Mouse (Mus musculus): ENCODE results near the gene Lpin1.

The Lpin1 gene

DNA sequence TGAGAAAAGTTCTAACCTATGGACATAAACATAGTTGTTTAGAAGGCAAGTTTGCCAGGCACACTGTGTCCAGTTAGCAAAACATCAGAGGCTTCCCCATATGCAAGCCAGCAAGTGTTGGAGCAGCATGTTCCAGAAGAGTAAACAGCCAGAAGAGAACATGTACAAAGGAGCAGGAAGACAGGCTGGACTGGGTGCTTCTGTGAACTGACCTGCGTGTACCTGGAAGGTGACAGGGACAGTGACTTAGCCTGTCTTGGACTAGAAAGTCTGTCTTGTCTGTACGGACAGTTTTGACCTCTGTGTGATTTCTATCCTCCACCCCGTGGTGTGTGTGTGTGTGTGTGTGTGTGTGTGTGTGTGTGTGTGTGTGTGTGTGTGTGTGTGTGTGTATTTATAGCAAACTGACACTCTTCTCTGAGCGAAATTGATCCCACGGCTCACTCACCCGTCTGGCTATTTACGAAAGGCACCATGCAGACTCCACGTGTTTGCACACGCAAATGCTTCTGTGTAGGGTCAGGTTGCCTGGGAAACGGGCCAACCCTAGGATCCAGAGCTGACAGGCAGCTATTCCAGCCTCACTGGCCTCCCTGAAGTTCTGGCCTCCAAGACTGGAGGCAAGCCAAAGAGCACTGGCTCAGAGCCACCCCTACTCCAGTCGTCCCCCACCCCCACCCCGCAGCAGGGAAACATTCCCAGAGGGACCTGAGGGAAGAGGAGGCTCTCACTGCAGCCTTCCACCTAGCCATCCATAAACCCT, 7.9 kb upstream of the Lpin1 start:
- DNase-seq (ENCODE audit: low spot score), result peak; percentile 67

DNA sequence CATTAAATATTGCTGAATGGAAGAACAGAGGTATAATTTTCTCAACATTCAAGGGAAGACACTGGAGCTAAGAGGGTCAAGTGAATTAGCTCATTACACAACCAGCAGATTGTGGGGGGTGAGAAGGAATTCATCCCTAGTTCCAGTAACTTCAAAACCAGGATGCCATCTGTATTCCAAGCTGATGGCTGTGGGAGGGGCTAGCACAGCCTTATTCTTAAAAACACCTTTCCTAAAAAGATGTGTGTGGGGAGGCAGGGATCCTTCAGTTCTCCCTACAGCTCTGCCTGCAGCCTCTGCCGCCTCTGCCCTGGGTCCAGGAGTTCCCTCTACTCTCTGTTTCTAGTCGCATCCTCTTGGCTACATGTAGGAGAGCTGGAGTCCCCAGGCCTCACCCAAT, 5.0 kb upstream of the Lpin1 start:
- DNase-seq (ENCODE audit: low spot score), result no peak

DNA sequence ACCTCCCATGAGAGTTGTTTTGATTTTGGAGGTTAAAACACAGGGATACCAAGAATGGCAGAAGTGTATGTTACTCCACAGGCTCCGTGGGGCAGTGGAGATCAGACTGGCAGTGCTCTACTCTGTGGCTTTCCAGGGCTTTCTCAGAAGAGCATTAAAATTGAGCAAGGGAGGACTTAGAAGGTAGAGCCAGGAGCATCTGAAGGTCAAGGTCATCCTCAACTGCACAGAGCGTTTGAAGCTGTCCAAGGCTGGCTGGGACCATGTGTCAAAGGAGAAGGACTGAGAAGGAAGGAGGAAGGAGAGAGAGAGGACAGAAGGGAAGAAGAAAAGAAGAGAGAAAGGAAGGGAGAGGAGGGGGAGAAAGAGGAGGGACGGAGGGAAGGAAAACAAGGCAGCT, 3.8 kb upstream of the Lpin1 start:
- no peak for DNase-seq (ENCODE audit: low spot score)

DNA sequence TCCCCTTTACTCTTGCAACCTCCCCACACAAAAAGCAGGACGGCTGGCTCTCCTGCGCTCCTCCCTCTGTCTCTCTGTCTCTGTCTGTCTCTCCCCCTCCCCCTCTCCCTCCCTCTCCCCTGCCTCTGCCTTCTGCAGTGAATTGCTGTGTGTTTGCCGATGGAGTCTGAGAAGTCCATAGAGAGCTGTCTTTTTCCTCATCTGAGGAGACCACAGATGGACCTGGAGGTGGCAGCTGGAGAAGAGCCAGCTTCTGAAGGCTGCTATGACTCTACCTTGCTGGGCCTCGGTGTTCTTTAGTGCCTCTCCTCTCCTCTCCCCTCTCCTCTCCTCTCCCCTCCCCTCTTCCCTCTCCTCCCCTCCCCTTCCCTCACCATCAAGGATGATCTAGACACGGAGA, 5.1 kb downstream of the Lpin1 start:
- no peak for DNase-seq (ENCODE audit: low spot score)

DNA sequence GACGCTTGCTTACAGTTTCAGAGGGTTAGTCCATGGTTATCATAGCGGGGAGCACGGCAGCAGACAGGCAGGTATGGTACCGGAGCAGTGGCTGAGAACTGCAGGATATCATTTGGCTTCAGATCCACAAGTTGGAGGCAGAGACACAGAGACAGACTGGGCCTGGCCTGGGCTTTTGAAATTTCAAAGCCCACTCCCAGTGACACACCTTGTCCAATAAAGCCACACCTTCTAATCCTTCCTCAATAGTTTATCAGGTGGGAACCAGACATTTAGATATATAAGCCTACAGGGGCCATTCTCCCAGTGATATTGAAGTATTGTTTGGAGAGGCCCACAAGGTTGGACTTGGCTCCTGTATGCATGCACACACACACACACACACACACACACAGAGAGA, 8.5 kb downstream of the Lpin1 start:
- DNase-seq (ENCODE audit: low spot score), result no peak

DNA sequence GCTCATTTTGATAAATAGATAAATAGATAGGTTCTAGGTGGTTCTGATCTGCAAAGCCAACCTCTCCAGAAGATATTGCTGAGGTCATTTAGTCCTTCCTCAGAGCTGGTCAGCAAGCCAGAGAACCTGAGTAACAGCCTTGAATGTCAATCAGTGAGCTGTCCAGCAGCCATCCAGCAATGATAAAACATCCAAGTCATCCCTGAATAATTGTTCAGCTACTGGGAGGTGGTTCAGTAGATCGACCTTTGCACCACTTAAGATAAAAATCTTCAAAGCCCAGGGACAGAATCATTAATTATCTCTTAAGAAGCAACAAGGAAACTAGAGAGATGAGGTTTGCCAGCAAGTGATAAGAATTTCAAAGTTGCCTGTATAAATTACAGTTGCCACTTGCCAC, 10.4 kb downstream of the Lpin1 start:
- DNase-seq (ENCODE audit: low spot score), result no peak

DNA sequence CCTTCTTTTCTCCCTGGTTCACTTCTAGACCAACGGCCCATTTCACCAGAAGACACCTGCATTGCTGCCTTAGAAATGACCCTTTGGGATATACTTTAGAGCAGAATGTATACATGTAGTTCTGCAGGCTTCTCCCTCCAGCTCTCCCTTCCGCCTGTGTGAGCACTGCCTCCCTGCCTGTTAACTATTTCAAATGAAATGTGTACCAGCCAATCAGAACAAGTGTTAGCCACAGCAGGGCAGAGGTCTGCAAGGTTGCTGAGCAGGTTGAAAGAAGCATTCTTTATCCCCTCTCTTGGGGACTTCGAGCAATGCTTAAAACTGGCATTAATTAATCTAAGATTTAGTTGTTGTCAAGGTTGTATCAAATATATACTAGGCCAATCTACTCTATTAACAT, 11.4 kb downstream of the Lpin1 start:
- DNase-seq (ENCODE audit: low spot score), result no peak

DNA sequence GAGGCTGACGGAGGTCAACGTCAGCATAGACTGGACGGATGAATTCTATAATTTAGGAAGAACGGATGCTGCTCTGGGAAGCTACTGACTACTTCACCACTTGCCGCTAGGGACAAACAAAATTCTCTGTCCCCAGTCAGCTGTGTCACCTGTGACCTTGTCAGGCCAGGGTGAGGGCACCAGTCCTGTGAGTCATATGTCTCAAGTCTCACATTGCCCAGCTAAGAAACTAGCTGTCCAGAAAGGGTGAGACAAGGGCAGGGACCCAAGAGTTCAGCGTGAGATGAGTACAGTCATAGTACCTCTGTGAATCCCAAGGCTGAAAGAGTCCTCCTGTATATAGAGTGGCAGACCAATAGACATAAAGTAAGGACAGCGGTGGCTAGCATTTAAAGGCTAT, 17.0 kb downstream of the Lpin1 start:
- no peak for DNase-seq (ENCODE audit: low spot score)

DNA sequence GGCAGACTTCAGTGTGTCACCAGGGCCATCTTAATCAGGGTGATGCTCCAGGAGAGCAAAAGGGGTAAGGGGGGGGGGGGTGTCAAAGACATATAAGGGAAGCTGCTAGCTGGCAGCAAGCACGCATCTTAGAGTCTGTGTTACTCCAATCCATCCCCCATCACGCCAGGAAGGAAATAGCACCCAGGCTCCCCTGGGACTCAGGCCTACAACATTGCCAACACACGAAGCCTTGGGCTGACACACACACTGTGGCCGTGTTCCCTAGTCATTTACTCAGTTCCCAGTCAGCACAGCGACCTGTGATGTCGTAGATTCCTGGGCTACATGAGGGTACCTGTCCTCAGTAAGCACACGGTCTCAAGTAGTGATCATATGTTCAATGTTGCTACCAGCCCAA, 17.8 kb downstream of the Lpin1 start:
- no peak for DNase-seq (ENCODE audit: low spot score)

DNA sequence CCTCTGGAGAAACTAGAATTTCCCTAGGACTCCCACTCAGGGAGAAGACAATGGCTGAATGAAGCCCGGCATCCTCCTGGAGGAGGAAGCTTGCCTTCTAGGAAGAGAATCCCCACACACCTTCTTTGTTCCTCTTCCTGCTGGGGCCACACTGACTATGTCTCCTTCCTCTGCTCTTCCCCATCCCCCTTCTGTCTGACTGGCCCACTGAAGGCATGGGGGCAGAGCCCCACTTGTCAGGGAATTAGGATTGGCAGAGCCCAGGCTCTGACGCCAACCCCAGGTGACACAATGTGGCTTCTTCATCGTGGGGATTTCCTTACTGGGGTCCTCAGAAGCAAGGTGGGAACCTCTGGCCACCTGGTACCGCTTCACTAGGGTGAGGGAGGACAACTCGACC, 18.3 kb downstream of the Lpin1 start:
- DNase-seq (ENCODE audit: low spot score), result no peak

DNA sequence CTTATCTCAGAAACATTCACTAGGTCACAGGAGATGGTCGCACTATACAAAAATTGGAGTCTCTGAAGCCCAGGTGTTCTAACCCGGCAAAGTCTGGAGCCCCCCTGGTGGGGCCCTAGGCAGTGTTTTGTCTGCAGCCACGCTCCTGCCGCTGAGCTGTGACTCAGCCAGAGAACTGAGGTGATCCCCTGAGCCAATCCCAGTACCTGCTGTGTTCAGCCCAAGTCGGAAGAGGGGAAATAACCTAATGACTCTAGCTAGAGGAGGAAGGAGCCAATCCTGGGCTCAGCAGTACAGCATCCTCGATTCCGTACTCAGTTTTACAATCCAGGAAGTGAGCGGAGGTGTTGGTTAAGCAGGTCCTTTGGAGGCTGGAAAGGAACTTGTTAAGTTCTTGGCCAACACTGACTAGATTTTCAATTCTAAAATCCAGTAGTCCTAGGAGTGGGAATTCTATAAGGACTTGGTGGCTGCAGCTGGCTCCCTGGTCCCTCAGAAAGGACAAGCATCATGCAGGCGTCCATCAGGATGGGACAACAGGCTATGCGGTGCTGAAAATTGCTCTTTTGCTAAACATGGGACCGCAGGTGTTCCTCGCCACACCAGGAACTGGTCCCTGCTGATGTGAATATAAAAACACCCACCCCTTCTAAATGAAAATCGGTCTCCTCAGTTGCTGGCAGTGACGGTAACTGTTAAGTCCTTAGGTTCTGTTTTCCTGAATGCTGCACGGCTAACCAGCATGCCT, 19.1 kb downstream of the Lpin1 start:
- peak; percentile 82 for DNase-seq (ENCODE audit: low spot score)

DNA sequence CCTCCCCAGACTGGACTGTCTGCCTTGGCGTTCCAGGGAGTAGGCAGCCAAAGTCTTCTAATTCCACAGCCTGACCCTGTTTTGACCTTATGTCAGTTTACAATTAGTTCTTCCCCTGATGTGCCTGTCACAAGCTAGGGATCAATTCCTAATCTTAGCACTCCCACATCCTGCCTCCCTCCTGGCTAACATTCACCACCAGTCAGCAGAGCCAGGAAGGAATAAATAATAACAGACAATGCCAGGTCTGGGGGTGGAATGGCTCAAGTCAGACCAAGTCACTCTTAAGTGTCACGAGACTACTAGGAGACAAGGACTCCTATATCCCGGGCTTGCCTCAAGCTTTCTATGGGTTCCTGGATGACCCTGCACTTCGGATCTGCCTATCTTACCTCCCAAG, 20.8 kb downstream of the Lpin1 start:
- DNase-seq (ENCODE audit: low spot score), result no peak

DNA sequence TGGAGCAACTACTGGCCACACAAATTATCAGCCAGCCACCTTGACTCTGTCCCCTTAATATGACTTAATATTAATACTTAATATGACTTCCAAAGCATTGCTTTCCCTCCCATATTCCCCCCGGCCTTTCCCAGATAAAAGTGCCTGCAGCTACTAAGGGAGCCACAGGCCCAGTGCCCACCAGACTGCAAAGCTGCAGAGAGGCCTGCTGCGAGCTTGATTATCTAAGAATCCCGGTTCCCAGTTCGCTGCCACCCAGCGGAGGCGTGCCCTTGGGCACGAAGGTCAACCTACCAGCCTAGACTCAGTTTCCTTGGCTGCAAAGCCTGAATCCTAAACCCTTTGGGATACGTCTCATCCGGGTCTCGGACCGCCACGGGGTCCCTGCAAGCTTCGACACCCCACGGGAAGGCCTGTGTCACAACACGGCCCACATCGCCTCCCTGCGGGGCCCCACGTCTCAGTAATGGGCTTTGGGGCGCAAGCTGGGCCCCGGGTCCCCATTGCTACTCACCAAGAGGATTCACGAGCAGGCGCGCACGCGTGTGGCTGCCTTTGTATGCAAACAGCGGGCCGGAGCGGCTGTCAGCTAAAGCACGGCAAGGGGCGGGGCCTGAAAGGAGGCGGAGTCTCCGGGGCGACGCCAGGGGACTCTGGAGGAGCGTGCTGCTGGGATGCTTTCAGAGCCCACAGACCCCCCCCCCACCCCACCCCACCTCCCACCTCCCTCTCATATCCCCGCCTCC, 21.4 kb downstream of the Lpin1 start:
- peak; percentile 89 for DNase-seq (ENCODE audit: low spot score)

DNA sequence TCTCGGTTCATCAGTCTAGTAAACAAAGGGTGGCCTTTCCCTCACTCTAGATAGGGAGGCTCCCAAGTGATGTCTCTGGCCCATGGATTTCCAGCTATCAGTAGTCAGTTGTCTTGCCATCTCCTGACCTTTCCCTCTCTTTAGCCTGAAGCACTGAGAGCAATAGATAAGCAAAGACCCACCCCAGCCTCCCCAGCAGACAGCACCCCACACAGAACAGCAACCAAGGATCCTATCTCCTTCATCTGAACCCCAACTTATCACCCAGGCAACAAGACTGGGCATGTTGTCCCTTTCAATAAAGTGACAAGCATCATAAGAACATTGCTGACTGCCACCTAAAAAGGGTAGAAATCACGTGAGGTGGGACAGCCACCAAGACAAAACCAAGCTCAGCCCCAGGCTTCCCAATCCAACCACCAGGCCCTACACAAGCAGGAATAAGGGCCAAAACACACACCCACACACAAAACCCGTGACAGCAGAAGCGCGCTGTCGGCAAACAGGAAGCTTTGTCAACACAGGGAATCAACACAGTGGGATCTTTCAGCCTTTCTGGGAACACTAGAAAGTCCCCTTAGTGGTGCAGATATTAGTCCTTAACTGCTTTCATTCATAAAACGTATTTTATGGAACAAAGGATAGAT, 22.2 kb downstream of the Lpin1 start:
- no peak for DNase-seq (ENCODE audit: low spot score)

DNA sequence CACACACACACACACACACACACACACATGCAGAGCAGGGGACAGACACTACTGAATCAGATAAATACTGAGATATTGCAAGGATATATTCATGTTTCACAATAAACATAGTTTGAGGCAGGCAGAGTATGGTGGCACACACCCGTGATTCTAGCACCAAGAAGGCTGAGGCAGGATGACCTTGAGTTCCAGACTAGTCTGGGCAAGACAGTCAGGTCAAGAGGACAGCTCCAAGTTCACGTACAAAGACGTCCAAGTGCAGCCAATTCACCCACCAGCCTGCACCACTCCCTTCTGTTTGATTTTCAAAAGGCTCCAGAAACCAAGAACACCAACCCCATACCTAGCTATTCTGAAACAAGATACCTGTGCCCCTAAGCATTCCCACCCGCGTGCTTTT, 23.0 kb downstream of the Lpin1 start:
- no peak for DNase-seq (ENCODE audit: low spot score)

DNA sequence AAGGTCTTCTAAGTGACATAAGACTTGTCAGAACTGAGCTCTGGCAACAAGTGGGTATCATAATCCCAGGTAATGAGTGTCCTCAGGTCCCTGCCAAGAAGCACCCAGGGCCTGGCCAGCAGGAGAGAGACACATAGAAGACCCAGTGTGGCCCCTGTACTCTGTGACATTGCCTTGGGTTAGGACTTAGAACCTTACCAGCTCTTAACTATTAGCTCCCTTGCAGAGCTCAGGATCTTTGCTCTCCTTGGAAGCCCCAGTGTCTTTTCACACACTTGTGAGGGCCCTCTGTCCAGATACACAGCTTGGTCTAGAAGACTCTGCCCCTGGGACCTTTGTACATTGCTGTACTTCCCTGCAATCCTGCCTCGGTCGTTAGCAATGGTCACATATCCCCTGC, 23.7 kb downstream of the Lpin1 start:
- no peak for DNase-seq (ENCODE audit: low spot score)

DNA sequence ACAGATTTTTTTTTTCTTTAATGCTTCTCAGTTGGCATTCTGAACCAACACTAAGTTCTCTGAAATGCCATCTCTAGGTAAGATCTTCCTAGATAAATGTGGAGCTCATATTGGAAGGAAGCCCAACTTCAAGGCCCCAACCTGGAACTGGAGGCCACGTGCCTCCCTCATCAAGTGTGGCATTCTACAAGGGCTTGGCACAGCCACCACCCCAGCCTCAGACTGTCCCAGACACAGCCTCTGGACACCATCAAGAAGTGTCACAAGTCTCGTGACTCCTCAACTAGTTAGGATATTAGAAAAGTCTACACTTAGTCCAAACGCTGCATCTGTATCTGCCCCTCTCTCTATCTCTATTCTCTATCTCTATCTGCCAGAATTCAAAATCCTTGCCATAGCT, 25.8 kb downstream of the Lpin1 start:
- DNase-seq (ENCODE audit: low spot score), result no peak

DNA sequence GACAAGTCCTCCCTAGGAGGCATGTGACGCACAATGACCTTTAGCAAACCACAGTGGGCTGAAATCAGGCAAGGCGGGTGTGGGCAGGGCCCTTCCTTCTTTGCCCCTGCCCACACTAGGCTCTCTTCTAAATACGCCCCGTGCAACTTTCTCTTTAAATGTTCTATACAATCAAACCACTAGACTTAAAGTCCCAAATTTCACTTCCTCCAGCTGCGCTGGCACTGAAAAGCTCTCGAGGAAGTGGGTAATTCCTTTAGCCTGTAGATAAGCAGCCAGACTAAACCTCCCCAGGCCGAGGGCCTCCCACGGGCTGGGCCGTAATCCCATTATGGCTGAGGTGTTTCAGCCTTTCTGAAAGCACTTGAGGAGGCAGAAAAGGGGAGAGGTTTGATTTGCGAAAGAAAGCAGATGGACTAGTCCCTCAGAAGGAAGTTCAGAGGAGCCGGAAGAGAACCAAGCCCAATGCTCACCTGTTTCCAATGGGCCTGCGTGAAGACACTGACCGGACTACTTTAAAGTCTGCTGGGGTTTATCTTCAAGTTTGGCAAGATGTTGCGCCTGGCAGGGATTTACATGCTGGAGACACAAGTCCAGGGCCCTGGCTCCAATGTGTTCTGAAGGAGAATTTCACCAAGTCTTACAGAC, 26.6 kb downstream of the Lpin1 start:
- no peak for DNase-seq (ENCODE audit: low spot score)

DNA sequence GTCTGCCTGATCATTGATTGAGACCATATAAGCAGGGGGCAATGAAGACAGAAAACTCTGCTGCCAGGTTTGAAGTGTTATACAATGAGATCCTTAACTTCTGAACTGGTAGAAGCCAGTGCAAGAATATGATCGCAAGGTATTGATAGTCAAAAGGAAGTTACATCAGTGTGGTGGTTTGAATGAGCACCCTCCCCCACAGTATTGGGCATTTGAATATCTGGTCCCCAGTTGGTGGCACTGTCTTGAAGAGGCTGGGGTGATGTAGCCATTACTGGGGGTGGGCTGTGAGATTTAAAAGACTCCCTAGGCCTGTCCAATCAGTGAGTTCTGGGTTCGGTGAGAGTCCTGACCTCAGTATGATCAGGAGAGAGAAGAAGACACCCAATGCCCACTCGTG, 27.5 kb downstream of the Lpin1 start:
- no peak for DNase-seq (ENCODE audit: low spot score)

DNA sequence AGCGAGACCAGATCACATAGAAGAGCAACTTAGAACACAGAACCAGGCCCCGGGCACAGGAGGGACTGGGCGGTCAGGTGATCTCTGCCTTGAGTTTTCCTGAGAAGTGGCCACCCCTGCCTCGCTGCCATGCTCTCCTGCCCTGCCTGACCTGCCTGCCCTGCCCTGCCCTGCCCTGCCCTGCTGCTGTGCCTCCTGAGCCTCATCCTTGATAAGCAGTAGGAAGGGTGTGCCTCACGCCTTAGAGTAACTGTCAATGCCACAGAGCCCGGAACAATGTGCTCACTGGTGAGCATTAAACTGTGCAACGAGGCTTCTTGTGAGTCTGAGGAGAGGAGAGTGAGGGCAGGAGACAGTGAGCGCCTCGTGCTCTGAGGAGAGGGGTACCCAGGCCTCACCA, 30.5 kb downstream of the Lpin1 start:
- DNase-seq (ENCODE audit: low spot score), result no peak

DNA sequence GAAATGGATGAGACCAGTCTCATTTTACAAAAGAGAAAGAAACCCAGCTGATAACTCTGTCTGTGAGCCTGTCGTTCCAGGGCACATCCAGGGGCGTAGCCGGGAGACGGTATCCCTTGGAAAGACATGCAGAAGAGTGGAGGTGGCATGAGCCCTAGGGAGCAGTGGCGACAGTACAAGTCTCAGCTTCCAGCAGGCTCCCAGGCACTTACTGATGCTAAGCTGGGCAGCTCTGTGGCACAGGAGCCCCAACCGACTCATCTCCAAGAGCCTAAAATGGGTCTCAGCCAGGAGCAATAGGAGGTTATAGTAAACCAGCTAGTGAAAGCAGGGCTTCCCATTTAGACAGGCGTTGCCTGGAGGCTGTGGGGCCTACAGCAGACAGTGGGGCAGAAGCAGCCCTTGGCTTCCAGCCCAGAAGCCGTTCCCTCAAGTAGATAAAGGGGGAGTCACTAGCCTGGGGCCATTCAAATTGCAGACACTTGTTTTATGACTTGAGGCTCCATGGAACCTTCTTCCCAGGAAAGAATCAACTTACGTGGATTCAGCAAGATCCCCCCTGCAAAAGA, 33.0 kb downstream of the Lpin1 start:
- no peak for DNase-seq (ENCODE audit: low spot score)

DNA sequence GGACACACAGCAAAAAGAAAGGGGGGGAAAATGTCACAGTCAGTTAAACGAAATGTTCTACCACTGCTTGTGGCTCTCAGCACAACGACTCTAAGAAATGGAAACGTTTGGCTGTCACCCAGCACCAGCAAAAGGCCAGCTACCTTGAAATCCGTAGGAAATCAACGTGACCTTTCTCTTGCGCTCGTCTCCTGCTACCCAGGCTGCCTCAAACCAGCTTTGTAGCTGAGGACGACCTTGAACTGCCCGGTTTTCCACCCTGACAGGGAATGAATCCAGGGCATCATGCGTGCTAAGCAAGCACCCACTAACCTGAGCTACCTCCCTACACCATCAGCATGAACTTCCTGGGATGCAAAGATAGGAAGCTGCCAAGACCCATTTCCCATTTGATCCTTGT, 39.5 kb downstream of the Lpin1 start:
- DNase-seq (ENCODE audit: low spot score), result no peak

All from testis, postnatal 14 days (tissue).